Mouse (Mus musculus) liver, embryonic 14.5 days (tissue): ENCODE results near the gene Lrba. TPM values are rescaled to one million over a fixed set of nuclear protein-coding genes. Genes with fewer than 3 reads are reported as not detected.

Experiments
- ATAC-seq: fragments of 200-750 bp; cut with Nextera tagmentation; 2 replicates; pipeline ENCODE4 v1.8.0; 2017; ENCODE audit warnings: moderate number of reproducible peaks, mild to moderate bottlenecking, moderate library complexity; ENCODE audit not compliant: insufficient read depth
- DNase-seq, 3 experiments: peaks; one replicate each; pipeline ENCODE4 v3.0.0-alpha.2; 2012 to 2013; ENCODE audit warnings: low read depth in 3 of 3, low spot score in 3 of 3
- H3K27ac ChIP-seq: fragments of 300-500 bp; sonication (generic); 2 replicates; pipeline ENCODE4 v1.5.1; 2014; ENCODE audit warnings: moderate library complexity, mild to moderate bottlenecking, control low read depth, inconsistent platforms
- H3K27me3 ChIP-seq: fragments of 300-500 bp; sonication (generic); 2 replicates; pipeline ENCODE4 v1.6.1; 2014; ENCODE audit warnings: mild to moderate bottlenecking, low read length, moderate library complexity; ENCODE audit not compliant: control insufficient read depth, insufficient read depth
- H3K36me3 ChIP-seq: fragments of 300-500 bp; sonication (generic); replicated peaks from 2 replicates; pipeline ENCODE4 v1.6.1; 2014; ENCODE audit warnings: low read depth; ENCODE audit not compliant: control insufficient read depth, insufficient read depth
- H3K4me1 ChIP-seq, 2 experiments: fragments of 200-500 bp in 1 of 2; fragments of 300-500 bp in 1 of 2; sonication (generic) in 1 of 2; replicated peaks; 2 replicates each; pipeline ENCODE4 v1.6.1; 2012 to 2014; ENCODE audit warnings: antibody characterized with exemption in 1 of 2, inconsistent platforms in 1 of 2, low read length in 1 of 2; ENCODE audit not compliant: control insufficient read depth in 2 of 2, insufficient read depth in 2 of 2
- H3K4me2 ChIP-seq: fragments of 300-500 bp; sonication (generic); 2 replicates; pipeline ENCODE4 v1.6.1; 2014; ENCODE audit warnings: low read depth, mild to moderate bottlenecking, control low read depth, moderate library complexity
- H3K4me3 ChIP-seq, 2 experiments: fragments of 200-500 bp in 1 of 2; fragments of 300-500 bp in 1 of 2; sonication (generic) in 1 of 2; 2 replicates each; pipeline ENCODE4 v1.5.1; 2012 to 2014; ENCODE audit warnings: low read depth in 2 of 2, low read length in 2 of 2, mild to moderate bottlenecking in 2 of 2, control low read depth in 1 of 2, inconsistent platforms in 1 of 2, moderate library complexity in 1 of 2; ENCODE audit not compliant: insufficient read depth in 1 of 2
- H3K9ac ChIP-seq: fragments of 300-500 bp; sonication (generic); replicated peaks from 2 replicates; pipeline ENCODE4 v1.6.1; 2014; ENCODE audit warnings: mild to moderate bottlenecking, control low read depth, moderate library complexity
- H3K9me3 ChIP-seq: fragments of 300-500 bp; sonication (generic); 2 replicates; pipeline ENCODE4 v1.6.1; 2016; ENCODE audit warnings: low read length, mixed read lengths; ENCODE audit not compliant: control insufficient read depth
- CTCF ChIP-seq: IDR thresholded peaks from 2 replicates; pipeline ENCODE4 v1.5.1; 2016; ENCODE audit warnings: antibody characterized with exemption, low read depth, control low read depth
- EP300 ChIP-seq: IDR thresholded peaks from 2 replicates; pipeline ENCODE4 v1.6.1; 2016; ENCODE audit warnings: antibody characterized with exemption, low read depth
- WGBS: fragments of 180-500 bp; shearing (Covaris S2); extraction: QIAGEN DNeasy Blood & Tissue Kit; methylation state at CpG from one replicate; pipeline ENCODE4 v1.1.7; 2014; ENCODE audit not compliant: insufficient replicate concordance; 5-methylcytosine and 5-hydroxymethylcytosine counted together
- polyA plus RNA-seq, 2 experiments: library from polyadenylated mRNA; depleted of rRNA in 1 of 2; stranded (reverse) in 1 of 2; unstranded in 1 of 2; fragments of >200 nt; fragmentation: Nextera tagmentation in 1 of 2; extraction: Ambion mirVana in 1 of 2; gene quantifications; 2 replicates each; pipeline versions ENCODE4 v1.2.1 to v1.2.3; 2012 to 2014

Lrba gene
- polyA plus RNA-seq, 2 experiments, result 3.7 to 4.4 TPM

DNA sequence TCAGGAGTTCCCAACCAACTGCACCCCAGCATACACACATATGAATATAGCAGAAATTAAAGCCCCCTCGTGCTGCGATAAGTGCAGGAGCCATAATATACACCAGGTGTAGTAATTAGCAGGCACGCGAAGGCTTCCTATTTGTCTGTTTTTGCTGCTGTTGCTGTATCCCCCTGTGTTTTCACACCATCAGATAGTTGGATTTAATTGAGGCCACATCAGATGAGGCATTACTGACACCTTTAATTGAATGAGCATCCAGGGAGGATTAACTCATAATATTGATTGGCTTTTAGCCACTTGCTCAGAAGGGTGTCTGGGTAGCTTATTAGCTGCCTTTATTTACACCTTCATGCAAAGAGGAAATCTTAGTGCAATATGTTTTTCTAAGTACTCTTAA, 515.3 kb downstream of the Lrba start:
- H3K9ac ChIP-seq, result no peak overlapping the region
- no peak overlapping the region for H3K4me3 ChIP-seq
- H3K9me3 ChIP-seq, result no peaks in the 10 kb centered on the region
- H3K36me3 ChIP-seq, result no peaks in the 10 kb centered on the region
- no peak overlapping the region for H3K27ac ChIP-seq
- DNase-seq (no peak), ATAC-seq (no peak)
- H3K4me1 ChIP-seq, result no peaks in the 10 kb centered on the region
- H3K27me3 ChIP-seq, result no peaks in the 10 kb centered on the region
- no peak for TF ChIP-seq CTCF
- TF ChIP-seq EP300, result no peak
- WGBS, result 84% methylated on average over 4 of the region's 4 CpGs
- H3K4me2 ChIP-seq, result no peak overlapping the region

DNA sequence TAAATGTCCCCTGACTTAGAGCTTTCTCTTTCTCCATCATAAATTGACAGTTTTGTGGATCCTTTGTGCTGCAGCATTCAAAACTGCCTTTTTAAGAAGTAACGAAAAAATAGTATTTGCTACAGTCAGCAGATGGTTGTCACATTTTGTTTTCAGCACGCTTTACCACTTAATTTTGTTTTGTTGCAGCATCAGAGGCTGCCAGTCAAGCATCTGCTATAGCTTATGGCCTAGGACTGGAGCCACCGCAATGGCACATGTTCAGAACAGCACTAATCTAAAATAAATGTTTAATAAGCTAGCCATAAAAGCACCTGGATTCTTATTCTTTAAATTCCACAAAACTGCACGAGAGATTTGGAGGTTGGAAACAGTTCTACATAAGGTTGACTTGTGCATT, 520.9 kb downstream of the Lrba start:
- DNase-seq (no peak), ATAC-seq (no peak)
- Histone ChIP-seq H3K27me3 (no peaks in the 10 kb centered on the region), H3K4me3 (no peak overlapping the region), H3K36me3 (no peaks in the 10 kb centered on the region), H3K4me1 (no peaks in the 10 kb centered on the region), H3K27ac (no peak overlapping the region), H3K9me3 (no peaks in the 10 kb centered on the region), H3K4me2 (no peak overlapping the region), H3K9ac (no peak overlapping the region)
- no peak for TF ChIP-seq CTCF
- no peak for TF ChIP-seq EP300
- 71% methylated on average over 4 of the region's 4 CpGs for WGBS

DNA sequence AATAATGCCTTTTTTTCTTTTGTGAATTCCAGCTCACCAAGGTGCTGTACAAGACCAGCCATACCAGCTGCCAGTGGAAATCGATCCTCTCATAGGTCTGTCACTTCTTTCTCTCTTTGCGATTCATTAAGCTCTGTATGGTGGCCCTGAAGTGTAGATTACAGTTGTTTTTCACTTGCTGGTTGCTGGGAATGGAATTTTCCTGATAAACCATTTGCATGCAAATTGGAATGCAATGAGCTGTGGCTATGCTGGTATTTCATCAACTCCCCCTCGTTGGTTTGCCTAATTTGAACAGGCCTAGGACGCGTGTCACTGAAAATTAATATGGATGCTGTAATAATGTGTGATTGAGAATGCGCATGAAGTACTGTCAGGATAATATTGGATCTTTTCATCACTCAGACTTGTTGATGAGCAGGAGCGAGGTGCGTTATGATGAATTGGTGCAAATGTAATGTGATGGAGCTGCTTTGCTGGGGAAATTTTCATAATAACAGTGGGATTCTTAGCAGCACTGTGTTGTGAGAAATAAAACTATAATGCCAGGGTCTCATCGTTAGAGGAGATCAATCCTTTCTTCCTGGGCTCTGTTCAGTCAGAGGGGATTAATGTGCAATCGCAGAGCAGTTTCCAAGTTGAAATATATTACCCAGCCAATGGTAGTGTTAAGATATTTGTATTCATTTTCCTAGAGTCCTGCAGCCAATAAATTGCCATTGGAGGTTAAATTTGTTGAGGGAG, 521.5 kb downstream of the Lrba start:
- Histone ChIP-seq H3K9me3 (no peaks in the 10 kb centered on the region), H3K4me1 (no peaks in the 10 kb centered on the region), H3K4me3 (no peak overlapping the region), H3K27me3 (no peaks in the 10 kb centered on the region), H3K9ac (no peak overlapping the region), H3K36me3 (no peaks in the 10 kb centered on the region), H3K27ac (no peak overlapping the region), H3K4me2 (no peak overlapping the region)
- no peak for TF ChIP-seq CTCF
- no peak for TF ChIP-seq EP300
- WGBS, result 76% methylated on average over 10 of the region's 10 CpGs
- ATAC-seq (no peak), DNase-seq (no peak)

DNA sequence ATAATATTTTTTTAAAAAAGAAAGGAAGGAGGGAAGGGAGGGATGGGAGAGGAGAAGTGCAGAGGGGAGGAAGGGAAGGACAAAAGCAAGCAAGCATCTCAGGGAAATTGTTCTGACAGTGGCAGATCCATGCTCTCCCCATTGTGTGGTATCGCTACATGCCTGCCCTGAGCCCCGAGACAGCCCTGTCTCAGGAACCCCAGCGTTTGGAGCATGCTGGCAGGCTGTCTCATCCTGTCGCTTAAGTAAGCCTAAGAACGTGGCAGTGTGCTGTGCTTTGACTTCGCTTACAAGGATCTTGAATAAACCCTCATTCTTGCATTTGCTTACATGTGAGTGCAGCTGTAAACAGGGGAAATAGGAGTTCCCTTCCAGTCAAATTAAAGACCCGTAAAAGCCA, 526.2 kb downstream of the Lrba start:
- Histone ChIP-seq H3K4me3 (no peak overlapping the region), H3K4me2 (no peak overlapping the region), H3K9ac (no peak overlapping the region), H3K27ac (no peak overlapping the region), H3K9me3 (no peaks in the 10 kb centered on the region), H3K4me1 (0 out of 4 replicates have a peak, but pooled peaks cover 0 to 2% of the 10 kb centered on the region in 2 experiments), H3K36me3 (no peaks in the 10 kb centered on the region), H3K27me3 (no peaks in the 10 kb centered on the region)
- no peak for ATAC-seq
- 59% methylated on average over 7 of the region's 7 CpGs for WGBS
- TF ChIP-seq CTCF (no peak), EP300 (no peak)
- DNase-seq, result no peak

DNA sequence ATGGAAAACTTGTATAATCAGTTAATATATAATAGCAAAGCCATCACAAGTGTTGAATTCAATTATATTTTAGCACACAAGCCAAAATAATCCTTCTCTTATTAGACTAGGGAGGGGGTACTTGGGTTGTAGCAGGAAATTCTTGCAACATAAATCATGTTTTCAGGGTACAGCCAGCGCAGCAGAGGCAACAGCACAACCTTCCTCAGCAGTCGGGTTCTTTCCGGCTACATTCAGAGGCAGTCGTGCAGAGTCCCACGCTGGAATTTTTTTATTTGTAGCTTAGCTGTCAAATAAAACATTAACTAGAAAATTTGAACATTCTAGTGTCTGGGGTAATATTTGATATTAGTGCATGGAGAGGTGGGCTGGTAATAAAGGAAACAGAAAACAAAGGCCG, 529.7 kb downstream of the Lrba start:
- WGBS, result 35% methylated on average over 6 of the region's 6 CpGs
- TF ChIP-seq EP300, result no peak
- no peak for TF ChIP-seq CTCF
- Histone ChIP-seq H3K36me3 (no peaks in the 10 kb centered on the region), H3K4me3 (no peak overlapping the region), H3K9me3 (no peaks in the 10 kb centered on the region), H3K27ac (no peak overlapping the region), H3K9ac (no peak overlapping the region), H3K4me2 (no peak overlapping the region), H3K4me1 (0 out of 4 replicates have a peak, but pooled peaks cover 0 to 2% of the 10 kb centered on the region in 2 experiments), H3K27me3 (no peaks in the 10 kb centered on the region)
- ATAC-seq (no peak), DNase-seq (no peak)
